Mouse (Mus musculus) stomach, postnatal 0 days (tissue): ENCODE data around the gene Cdc42bpg. TPM values are rescaled to one million over a fixed set of nuclear protein-coding genes. Genes with fewer than 3 reads are reported as not detected.

ENCODE experiments used
- ATAC-seq: fragments of 200-750 bp; cut with Nextera tagmentation; 2 replicates; pipeline ENCODE4 v1.8.0; 2017; ENCODE audit not compliant: low FRiP score, low TSS enrichment
- DNase-seq: peaks from one replicate; pipeline ENCODE4 v3.0.0-alpha.2; 2016; ENCODE audit warnings: low spot score
- H3K27ac ChIP-seq: fragments of 300-500 bp; sonication (generic); replicated peaks from 2 replicates; pipeline ENCODE4 v1.5.1; 2014; ENCODE audit warnings: mild to moderate bottlenecking, control low read depth
- H3K27me3 ChIP-seq: fragments of 300-500 bp; sonication (generic); 2 replicates; pipeline ENCODE4 v1.6.1; 2014; ENCODE audit warnings: low read length; ENCODE audit not compliant: control insufficient read depth, insufficient read depth
- H3K36me3 ChIP-seq: fragments of 300-500 bp; sonication (generic); 2 replicates; pipeline ENCODE4 v1.6.1; 2014; ENCODE audit warnings: low read length, mixed read lengths; ENCODE audit not compliant: control insufficient read depth, insufficient read depth
- H3K4me1 ChIP-seq: fragments of 300-500 bp; sonication (generic); replicated peaks from 2 replicates; pipeline ENCODE4 v1.6.1; 2014; ENCODE audit warnings: antibody characterized with exemption; ENCODE audit not compliant: control insufficient read depth, insufficient read depth
- H3K4me2 ChIP-seq: fragments of 300-500 bp; sonication (generic); replicated peaks from 2 replicates; pipeline ENCODE4 v1.6.1; 2014; ENCODE audit warnings: low read depth, mild to moderate bottlenecking, control low read depth, moderate library complexity
- H3K4me3 ChIP-seq: fragments of 300-500 bp; sonication (generic); 2 replicates; pipeline ENCODE4 v1.5.1; 2014; ENCODE audit warnings: low read depth, low read length, control low read depth
- H3K9ac ChIP-seq: fragments of 300-500 bp; sonication (generic); 2 replicates; pipeline ENCODE4 v1.6.1; 2014; ENCODE audit warnings: mild to moderate bottlenecking, low read length, control low read depth, mixed read lengths
- H3K9me3 ChIP-seq: fragments of 300-500 bp; sonication (generic); 2 replicates; pipeline ENCODE4 v1.6.1; 2016; ENCODE audit warnings: low read length; ENCODE audit not compliant: control insufficient read depth
- CTCF ChIP-seq: IDR thresholded peaks from 2 replicates; pipeline ENCODE4 v1.5.1; 2016; ENCODE audit warnings: antibody characterized with exemption, low read depth, mild to moderate bottlenecking, moderate library complexity
- EP300 ChIP-seq: optimal IDR thresholded peaks from 2 replicates; pipeline ENCODE3; 2016; ENCODE audit warnings: antibody characterized with exemption
- WGBS: fragments of 180-500 bp; shearing (Covaris S2); extraction: QIAGEN DNeasy Blood & Tissue Kit; methylation state at CpG from one replicate; pipeline ENCODE4 v1.1.7; 2014; 5-methylcytosine and 5-hydroxymethylcytosine counted together
- polyA plus RNA-seq: library from polyadenylated mRNA; unstranded; fragments of >200 nt; fragmentation: Nextera tagmentation; extraction: Ambion mirVana; gene quantifications from 2 replicates; pipeline ENCODE4 v1.2.1, GENCODE M21; 2015

The Cdc42bpg gene
- polyA plus RNA-seq, 1 experiment from 2014 or later = 1.3 TPM

DNA sequence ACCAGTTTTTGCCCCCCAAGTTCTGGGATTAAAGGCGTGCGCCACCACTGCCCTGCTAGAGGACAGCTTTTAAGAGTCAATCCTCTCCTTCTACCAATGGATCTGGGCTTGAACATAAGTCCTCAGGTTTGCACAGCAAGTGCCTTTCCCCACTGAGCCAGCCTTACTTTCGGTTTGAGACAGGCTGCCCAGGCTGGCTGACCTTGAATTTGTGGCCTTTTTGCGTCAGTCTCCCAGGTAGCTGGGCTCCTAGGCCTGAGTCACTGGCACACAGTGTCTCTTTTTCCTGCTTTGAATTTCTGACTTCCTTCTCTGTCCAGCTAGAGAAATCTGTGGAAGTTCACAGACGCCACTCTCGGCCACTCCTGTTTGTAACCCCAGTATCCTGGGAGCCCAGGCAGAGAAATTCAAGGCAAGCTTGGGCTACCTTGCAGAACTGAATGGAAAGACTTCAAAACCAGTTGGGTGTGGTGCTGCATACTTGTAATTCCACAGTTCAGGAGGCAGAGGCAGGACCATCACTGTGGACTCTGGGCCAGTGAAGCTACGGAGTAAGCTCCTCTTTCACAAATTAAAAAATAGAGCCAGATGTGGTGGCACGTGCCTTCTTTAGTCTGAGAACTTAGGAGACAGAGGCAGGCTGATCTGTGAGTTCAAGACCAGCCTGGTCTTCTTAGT lies 36.3 kb upstream of the Cdc42bpg start:
- H3K27ac ChIP-seq = 0 out of 2 replicates have a peak overlapping the region, but pooled peaks have one; percentile 18
- WGBS = 82% methylated on average over 8 of the region's 8 CpGs

DNA sequence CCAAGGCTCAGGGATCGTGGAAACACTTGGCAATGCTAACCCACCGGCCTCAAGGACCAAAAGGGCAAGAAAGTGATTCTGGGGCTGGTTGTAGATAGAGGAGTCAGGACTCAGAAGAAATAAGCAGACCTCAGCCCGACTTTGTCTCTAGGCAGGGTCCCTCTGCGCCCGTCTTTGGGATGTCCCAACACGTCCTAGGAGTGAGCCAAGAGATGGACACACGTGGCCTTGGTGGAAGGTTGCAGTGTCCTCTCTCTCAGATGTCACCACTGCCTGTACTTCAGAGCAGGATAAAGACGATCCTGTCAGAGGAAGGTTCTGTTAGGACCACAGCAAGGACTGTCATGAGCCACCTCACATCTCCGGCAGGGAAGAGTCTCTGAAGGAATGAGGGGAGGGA lies 35.6 kb upstream of the Cdc42bpg start:
- Histone ChIP-seq H3K4me3 (no peak overlapping the region), H3K4me2 (no peak overlapping the region), H3K27me3 (no peaks in the 10 kb centered on the region), H3K9ac (no peak overlapping the region), H3K27ac (no peak overlapping the region), H3K9me3 (no peaks in the 10 kb centered on the region), H3K36me3 (no peaks in the 10 kb centered on the region), H3K4me1 (no peaks in the 10 kb centered on the region)
- 57% methylated on average over 9 of the region's 9 CpGs for WGBS
- no peak for ATAC-seq
- no peak for DNase-seq
- TF ChIP-seq EP300 (no peak), CTCF (no peak)

More for the DNA sequence above, 36.3 kb upstream of the Cdc42bpg start:
- no peaks in the 10 kb centered on the region for H3K9me3 ChIP-seq
- H3K4me3 ChIP-seq = no peak overlapping the region
- no peak overlapping the region for H3K4me2 ChIP-seq
- ATAC-seq (no peak), DNase-seq (peak; percentile 29)
- no peaks in the 10 kb centered on the region for H3K27me3 ChIP-seq
- H3K36me3 ChIP-seq = no peaks in the 10 kb centered on the region
- no peak overlapping the region for H3K9ac ChIP-seq
- no peaks in the 10 kb centered on the region for H3K4me1 ChIP-seq
- TF ChIP-seq CTCF (no peak), EP300 (no peak)

GRCm38 (mm10) chr19:6271206-6271605 lies 35.0 kb upstream of the Cdc42bpg start:
- H3K27me3 ChIP-seq = no peaks in the 10 kb centered on the region
- H3K4me2 ChIP-seq = no peak overlapping the region
- no peaks in the 10 kb centered on the region for H3K4me1 ChIP-seq
- DNase-seq (peak; percentile 29), ATAC-seq (no peak)
- H3K9ac ChIP-seq = no peak overlapping the region
- no peak overlapping the region for H3K27ac ChIP-seq
- no peaks in the 10 kb centered on the region for H3K36me3 ChIP-seq
- H3K9me3 ChIP-seq = no peaks in the 10 kb centered on the region
- H3K4me3 ChIP-seq = no peak overlapping the region
- WGBS = 30% methylated on average over 8 of the region's 8 CpGs
- TF ChIP-seq EP300 (no peak), CTCF (no peak)

GRCm38 (mm10) chr19:6272053-6272452 lies 34.2 kb upstream of the Cdc42bpg start:
- H3K4me3 ChIP-seq = no peak overlapping the region
- H3K27me3 ChIP-seq = no peaks in the 10 kb centered on the region
- 0 out of 2 replicates have a peak overlapping the region, but pooled peaks have one; percentile 1 for H3K27ac ChIP-seq
- no peaks in the 10 kb centered on the region for H3K4me1 ChIP-seq
- 60% methylated on average over 7 of the region's 7 CpGs for WGBS
- H3K9me3 ChIP-seq = no peaks in the 10 kb centered on the region
- no peak overlapping the region for H3K4me2 ChIP-seq
- H3K36me3 ChIP-seq = no peaks in the 10 kb centered on the region
- no peak for ATAC-seq
- DNase-seq = peak; percentile 29
- no peak overlapping the region for H3K9ac ChIP-seq
- TF ChIP-seq CTCF (no peak), EP300 (no peak)

- Histone ChIP-seq H3K4me3 (no peak overlapping the region), H3K36me3 (no peaks in the 10 kb centered on the region), H3K9ac (no peak overlapping the region), H3K27me3 (no peaks in the 10 kb centered on the region), H3K9me3 (no peaks in the 10 kb centered on the region), H3K27ac (no peak overlapping the region; the same call in 1 of the 2 replicates), H3K4me1 (no peaks in the 10 kb centered on the region), H3K4me2 (no peak overlapping the region)
- ATAC-seq = no peak
- WGBS = 58% methylated on average over 4 of the region's 4 CpGs
- DNase-seq = no peak
- no peak for TF ChIP-seq CTCF
- no peak for TF ChIP-seq EP300
Measured at GRCm38 (mm10) chr19:6272738-6273137, 33.5 kb upstream of the Cdc42bpg start.

DNA sequence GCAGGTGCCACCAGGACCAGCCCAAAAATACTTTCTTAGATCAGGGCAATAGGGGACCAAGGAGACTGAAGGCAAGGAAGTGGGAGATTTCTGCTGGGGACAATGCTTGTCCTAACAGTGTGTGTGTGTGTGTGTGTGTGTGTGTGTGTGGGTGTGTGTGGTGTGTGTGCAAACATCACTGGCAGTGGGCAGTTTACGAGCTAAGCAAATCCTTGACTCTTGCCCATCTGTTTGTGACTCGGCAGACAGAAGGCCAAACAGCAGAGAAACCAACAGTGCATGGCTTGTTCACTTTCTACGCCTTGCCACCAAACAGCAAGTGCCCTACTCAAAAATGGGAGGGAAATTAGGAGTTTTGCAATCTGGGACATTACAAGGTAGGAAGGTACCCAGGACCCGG lies 32.7 kb upstream of the Cdc42bpg start:
- Histone ChIP-seq H3K9ac (no peak overlapping the region), H3K27me3 (no peaks in the 10 kb centered on the region), H3K4me3 (no peak overlapping the region), H3K36me3 (no peaks in the 10 kb centered on the region), H3K4me2 (no peak overlapping the region), H3K27ac (no peak overlapping the region), H3K9me3 (no peaks in the 10 kb centered on the region), H3K4me1 (peaks cover under 1% of the 10 kb centered on the region; the same call in 1 of the 2 replicates)
- no peak for ATAC-seq
- DNase-seq = no peak
- WGBS = 62% methylated on average over 4 of the region's 4 CpGs
- TF ChIP-seq CTCF = no peak
- no peak for TF ChIP-seq EP300
